Mouse (Mus musculus) hindbrain, embryonic 14.5 days (tissue): Measurements from ENCODE around the gene Osgepl1. TPM values are rescaled to one million over a fixed set of nuclear protein-coding genes. Genes with fewer than 3 reads are reported as not detected.
"Not testable (repeated sequence)": the region's sequence is repeated elsewhere in the genome, so short reads cannot be mapped to it uniquely, and the experiment has no call there.

Experiments
- ATAC-seq: fragments of 200-750 bp; cut with Nextera tagmentation; 2 replicates; pipeline ENCODE4 v1.8.0; 2017; ENCODE audit warnings: moderate number of reproducible peaks, mild to moderate bottlenecking, moderate TSS enrichment, moderate library complexity; ENCODE audit not compliant: low FRiP score
- DNase-seq: peaks from one replicate; pipeline ENCODE4 v3.0.0-alpha.2; 2015; ENCODE audit warnings: low spot score
- H3K27ac ChIP-seq: fragments of 300-500 bp; sonication (generic); 2 replicates; pipeline ENCODE4 v1.5.1; 2014; ENCODE audit warnings: mild to moderate bottlenecking, moderate library complexity
- H3K27me3 ChIP-seq: fragments of 300-500 bp; sonication (generic); 2 replicates; pipeline ENCODE4 v1.6.1; 2014; ENCODE audit warnings: mild to moderate bottlenecking, low read length, mixed read lengths; ENCODE audit not compliant: control insufficient read depth, insufficient read depth
- H3K36me3 ChIP-seq: fragments of 300-500 bp; sonication (generic); replicated peaks from 2 replicates; pipeline ENCODE4 v1.6.1; 2014; ENCODE audit not compliant: control insufficient read depth, insufficient read depth
- H3K4me1 ChIP-seq: fragments of 300-500 bp; sonication (generic); replicated peaks from 2 replicates; pipeline ENCODE4 v1.6.1; 2014; ENCODE audit warnings: antibody characterized with exemption, low read length, mixed read lengths; ENCODE audit not compliant: control insufficient read depth, insufficient read depth
- H3K4me2 ChIP-seq: fragments of 300-500 bp; sonication (generic); replicated peaks from 2 replicates; pipeline ENCODE4 v1.6.1; 2014; ENCODE audit warnings: mild to moderate bottlenecking, moderate library complexity
- H3K4me3 ChIP-seq: fragments of 300-500 bp; sonication (generic); replicated peaks from 2 replicates; pipeline ENCODE4 v1.5.1; 2014; ENCODE audit warnings: mild to moderate bottlenecking, low read length
- H3K9ac ChIP-seq: fragments of 300-500 bp; sonication (generic); 2 replicates; pipeline ENCODE4 v1.6.1; 2014
- H3K9me3 ChIP-seq: fragments of 300-500 bp; sonication (generic); 2 replicates; pipeline ENCODE4 v1.6.1; 2016; ENCODE audit warnings: low read length; ENCODE audit not compliant: control insufficient read depth
- WGBS: fragments of 180-500 bp; shearing (Covaris S2); extraction: QIAGEN DNeasy Blood & Tissue Kit; methylation state at CpG from one replicate; pipeline ENCODE4 v1.1.7; 2014; 5-methylcytosine and 5-hydroxymethylcytosine counted together
- polyA plus RNA-seq: library from polyadenylated mRNA; unstranded; fragments of >200 nt; fragmentation: Nextera tagmentation; extraction: Ambion mirVana; gene quantifications from 2 replicates; pipeline ENCODE4 v1.2.1, GENCODE M21; 2014

The Osgepl1 gene
- 20.8 and 21.1 TPM in 2 replicates for polyA plus RNA-seq

- peak within 1 kb of the TSS; percentile 50 for H3K4me3 ChIP-seq
- WGBS, result 3% methylated on average over 27 of the region's 27 CpGs
Measured at GRCm38 (mm10) chr1:53312989-53313967, at the start of gene Osgepl1. TSS of gene Osgepl1 (plus strand) at chr1:53313624.

GRCm38 (mm10) chr1:53264958-53265612 is 48.3 kb upstream of the Osgepl1 start:
- H3K27me3 ChIP-seq, H3K9me3 ChIP-seq, ATAC-seq, H3K36me3 ChIP-seq, H3K27ac ChIP-seq, H3K4me2 ChIP-seq, DNase-seq, H3K4me1 ChIP-seq, H3K9ac ChIP-seq, H3K4me3 ChIP-seq: not testable (repeated sequence)

More at GRCm38 (mm10) chr1:53312989-53313967, at the start of gene Osgepl1:
- Histone ChIP-seq H3K27me3 (no peaks in the 10 kb centered on the region), H3K4me2 (peak within 1 kb of the TSS; percentile 61), H3K36me3 (peaks cover 10% of the 10 kb centered on the region), H3K9me3 (no peaks in the 10 kb centered on the region), H3K4me1 (0 out of 2 replicates have a peak, but pooled peaks cover 6% of the 10 kb centered on the region), H3K27ac (peak within 1 kb of the TSS; percentile 83), H3K9ac (peak within 1 kb of the TSS; percentile 76)
- ATAC-seq (peak; percentile 99), DNase-seq (peak; percentile 91)

- 87% methylated on average over 3 of the region's 3 CpGs for WGBS
- Histone ChIP-seq H3K9ac (no peak overlapping the region), H3K27me3 (no peaks in the 10 kb centered on the region), H3K9me3 (no peaks in the 10 kb centered on the region), H3K4me2 (no peak overlapping the region), H3K4me1 (no peaks in the 10 kb centered on the region), H3K27ac (no peak overlapping the region), H3K36me3 (no peaks in the 10 kb centered on the region), H3K4me3 (no peak overlapping the region)
- no peak for ATAC-seq
- no peak for DNase-seq
Measured at GRCm38 (mm10) chr1:53269901-53270300, 43.5 kb upstream of the Osgepl1 start.

- Histone ChIP-seq H3K27me3 (no peaks in the 10 kb centered on the region), H3K4me1 (no peaks in the 10 kb centered on the region), H3K9ac (no peak overlapping the region), H3K9me3 (no peaks in the 10 kb centered on the region), H3K4me2 (no peak overlapping the region), H3K4me3 (no peak overlapping the region), H3K36me3 (no peaks in the 10 kb centered on the region), H3K27ac (no peak overlapping the region)
- ATAC-seq (peak; percentile 51; the same call in 1 of the 2 replicates), DNase-seq (peak; percentile 43)
Measured at GRCm38 (mm10) chr1:53272646-53273045, 40.8 kb upstream of the Osgepl1 start.

GRCm38 (mm10) chr1:53291197-53291596 is 22.2 kb upstream of the Osgepl1 start:
- H3K4me2 ChIP-seq, result no peak overlapping the region

GRCm38 (mm10) chr1:53296581-53297383 is 16.6 kb upstream of the Osgepl1 start, which contains the start of the genes Pms1, Ormdl1 and Gm28778:
TSS of gene Pms1 (minus strand) at chr1:53297018.
TSS of gene Ormdl1 (plus strand) at chr1:53297095.
TSS of gene Gm28778 (plus strand) at chr1:53297111.
- Histone ChIP-seq H3K9ac (peak within 1 kb of the TSS; percentile 74), H3K4me2 (peak within 1 kb of the TSS; percentile 77), H3K9me3 (no peaks in the 10 kb centered on the region), H3K27ac (peak within 1 kb of the TSS; percentile 79), H3K4me3 (peak within 1 kb of the TSS; percentile 84), H3K27me3 (no peaks in the 10 kb centered on the region), H3K36me3 (no peaks in the 10 kb centered on the region; the same call in 1 of the 2 replicates), H3K4me1 (peaks cover 5% of the 10 kb centered on the region; the same call in 1 of the 2 replicates)
- ATAC-seq, result peak; percentile 100
- under 1% methylated on average over 66 of the region's 66 CpGs for WGBS
- peak; percentile 95 for DNase-seq

More at GRCm38 (mm10) chr1:53291197-53291596, 22.2 kb upstream of the Osgepl1 start:
- ATAC-seq (no peak), DNase-seq (no peak)
- Histone ChIP-seq H3K9me3 (no peaks in the 10 kb centered on the region), H3K27me3 (no peaks in the 10 kb centered on the region), H3K4me3 (no peak overlapping the region), H3K4me1 (no peaks in the 10 kb centered on the region), H3K9ac (no peak overlapping the region), H3K27ac (no peak overlapping the region), H3K36me3 (no peaks in the 10 kb centered on the region)
- WGBS, result 88% methylated on average over 3 of the region's 3 CpGs

GRCm38 (mm10) chr1:53300506-53300905 is 12.9 kb upstream of the Osgepl1 start:
- 93% methylated on average over 4 of the region's 4 CpGs for WGBS
- Histone ChIP-seq H3K36me3 (peaks cover 7% of the 10 kb centered on the region), H3K4me2 (no peak overlapping the region), H3K9ac (no peak overlapping the region), H3K27ac (no peak overlapping the region), H3K9me3 (no peaks in the 10 kb centered on the region), H3K27me3 (no peaks in the 10 kb centered on the region), H3K4me1 (peaks cover 5% of the 10 kb centered on the region; the same call in 1 of the 2 replicates), H3K4me3 (no peak overlapping the region)
- no peak for ATAC-seq
- no peak for DNase-seq

- Histone ChIP-seq H3K36me3 (peaks cover 61% of the 10 kb centered on the region), H3K4me2 (no peak overlapping the region), H3K27me3 (no peaks in the 10 kb centered on the region), H3K27ac (no peak overlapping the region), H3K4me1 (no peaks in the 10 kb centered on the region), H3K9me3 (no peaks in the 10 kb centered on the region), H3K9ac (no peak overlapping the region), H3K4me3 (no peak overlapping the region)
- ATAC-seq (no peak), DNase-seq (no peak)
- WGBS, result 98% methylated on average over 4 of the region's 4 CpGs
Measured at GRCm38 (mm10) chr1:53321662-53322344, 8.4 kb downstream of the Osgepl1 start.
